Mouse (Mus musculus): Measurements from ENCODE around the gene Fermt2.
A peak's percentile ranks its signal among the peaks of the same experiment; 100 is the strongest.

Gene Fermt2

DNA sequence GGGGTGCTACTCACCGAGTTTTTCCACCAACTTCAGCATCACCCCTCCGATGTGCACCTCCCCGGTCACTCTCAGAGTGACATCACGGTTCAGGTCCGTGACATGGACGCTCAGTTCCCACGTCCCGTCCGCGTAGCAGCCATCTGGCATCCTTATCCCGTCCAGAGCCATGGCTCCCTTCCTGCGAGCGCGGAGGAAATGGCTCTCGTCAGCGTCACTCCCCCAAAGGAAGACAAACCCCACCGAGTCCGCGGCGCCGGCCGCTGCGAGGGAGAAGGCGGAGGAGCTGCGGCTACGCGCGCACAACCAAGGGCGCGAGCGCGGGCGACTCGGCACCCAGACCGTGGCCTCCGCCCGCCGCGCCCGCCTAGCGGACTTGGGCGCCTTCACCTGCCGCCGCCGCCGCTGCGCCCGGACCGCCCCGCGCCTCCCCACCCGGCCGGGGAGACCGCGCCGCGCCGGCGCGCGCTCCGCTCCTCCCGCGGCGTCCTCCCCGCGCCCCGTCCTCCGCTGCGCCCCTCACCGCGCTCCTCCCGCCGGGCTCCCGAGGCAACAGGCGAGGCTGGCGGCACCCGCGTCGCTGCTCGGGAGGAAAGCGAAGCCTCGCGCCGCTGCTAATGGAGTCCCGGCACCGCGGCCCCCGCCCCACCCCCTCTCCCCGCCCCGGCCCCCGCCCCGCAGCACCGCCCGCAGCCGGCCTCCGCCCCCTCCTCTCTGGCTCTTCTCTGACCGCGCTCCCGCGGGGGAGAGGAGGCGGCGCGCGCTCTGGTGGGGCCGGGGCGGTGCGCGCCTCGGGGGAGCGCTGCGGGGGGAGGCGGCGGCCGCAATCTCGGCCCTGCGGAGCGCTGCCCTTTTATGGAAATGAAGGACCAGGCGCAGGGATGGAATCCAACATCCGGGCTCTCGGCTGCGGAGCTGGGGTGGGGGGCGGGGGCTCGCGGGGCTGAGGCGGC is at the start of gene Fermt2:
TSS of gene Fermt2 (minus strand) at position 708 of the 953 bp plus-strand sequence.
- DNase-seq (ENCODE audit: low read depth) = peak; percentile 41

- DNase-seq (ENCODE audit: low read depth) = no peak
Measured at GRCm38 (mm10) chr14:45566066-45566937, 36.4 kb upstream of the Fermt2 start.

GRCm38 (mm10) chr14:45565216-45566065 is 35.5 kb upstream of the Fermt2 start:
- no peak for DNase-seq (ENCODE audit: low read depth)

DNA sequence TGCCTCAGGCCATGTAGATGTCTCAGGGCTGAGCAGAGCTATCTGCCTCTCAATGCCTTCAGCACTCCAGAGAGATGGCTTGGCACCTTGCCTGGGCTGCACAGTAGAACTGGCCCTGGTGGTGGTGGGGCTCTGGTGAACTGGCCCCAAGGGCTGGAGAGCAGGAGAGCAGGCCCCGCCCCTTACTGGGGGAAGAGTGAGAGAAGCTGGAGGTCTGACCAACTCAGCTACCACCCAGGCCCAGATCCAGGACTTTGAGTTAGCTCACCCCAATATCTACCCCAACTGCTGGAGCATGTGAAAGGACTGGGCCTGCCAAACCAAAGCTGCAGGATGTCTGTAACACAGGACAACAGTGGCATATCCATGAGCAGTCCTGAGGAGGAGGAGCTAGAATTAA is 33.7 kb upstream of the Fermt2 start:
- DNase-seq (ENCODE audit: low read depth) = no peak

GRCm38 (mm10) chr14:45561681-45562080 is 31.8 kb upstream of the Fermt2 start:
- peak; percentile 87 for DNase-seq (ENCODE audit: low read depth)

DNA sequence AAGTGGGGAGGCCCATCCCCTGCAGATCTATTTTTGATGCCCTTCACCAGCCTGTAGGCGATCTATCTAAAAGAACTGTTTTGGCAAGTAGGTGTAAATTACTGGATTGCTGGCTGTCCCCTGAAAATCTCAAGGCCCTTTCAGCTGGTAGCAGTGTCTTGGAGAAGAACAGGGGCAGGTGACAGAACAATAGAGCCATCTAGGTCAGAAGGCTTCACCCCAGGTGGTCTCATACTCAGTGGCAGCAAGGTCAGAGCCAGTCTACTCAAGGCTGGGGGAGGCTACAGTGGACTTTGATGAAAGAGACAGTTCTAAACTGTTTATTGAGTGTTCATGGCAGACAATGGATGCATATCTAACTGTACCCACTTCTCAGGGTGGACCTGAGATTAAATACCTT is 29.1 kb upstream of the Fermt2 start:
- no peak for DNase-seq (ENCODE audit: low read depth)

- no peak for DNase-seq (ENCODE audit: low read depth)
Measured at GRCm38 (mm10) chr14:45554336-45554735, 24.4 kb upstream of the Fermt2 start.

DNA sequence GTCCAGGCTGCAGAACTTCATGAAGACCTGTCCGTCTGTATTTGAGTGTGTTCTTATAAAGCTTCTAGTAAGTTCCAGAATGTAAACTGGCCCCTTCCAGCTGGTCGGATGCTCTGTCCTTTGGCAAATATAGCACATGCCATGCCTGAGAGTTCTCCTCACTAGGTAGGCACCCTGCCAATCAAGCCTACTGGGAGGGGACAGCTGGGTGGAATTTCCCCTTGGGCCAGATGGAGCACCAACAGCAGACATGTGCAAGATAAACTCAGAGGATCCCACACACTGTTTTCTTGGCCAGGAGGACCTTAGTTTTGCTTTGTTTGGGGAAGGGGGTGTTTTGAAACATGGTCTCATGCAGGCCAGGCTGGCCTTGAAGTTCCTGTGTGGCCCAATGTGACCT is 23.9 kb upstream of the Fermt2 start:
- DNase-seq (ENCODE audit: low read depth) = no peak

DNA sequence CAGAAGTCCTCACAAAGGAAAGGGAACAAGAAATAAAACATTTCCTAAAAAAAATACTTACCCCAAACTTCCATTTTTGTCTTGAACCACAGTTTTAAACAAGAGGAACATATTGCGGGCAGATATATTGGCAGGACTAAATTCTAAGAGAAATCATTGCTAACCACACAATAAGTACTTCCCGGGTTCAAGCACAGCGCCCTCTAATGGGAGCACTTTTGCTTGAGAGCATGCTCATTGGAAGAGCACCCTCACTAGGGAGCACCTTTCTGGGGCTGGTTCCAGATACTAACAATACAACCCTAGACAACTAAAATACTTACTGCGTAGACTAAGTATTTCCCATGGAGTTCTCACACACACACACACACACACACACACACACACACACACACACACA is 22.5 kb upstream of the Fermt2 start:
- no peak for DNase-seq (ENCODE audit: low read depth)

DNA sequence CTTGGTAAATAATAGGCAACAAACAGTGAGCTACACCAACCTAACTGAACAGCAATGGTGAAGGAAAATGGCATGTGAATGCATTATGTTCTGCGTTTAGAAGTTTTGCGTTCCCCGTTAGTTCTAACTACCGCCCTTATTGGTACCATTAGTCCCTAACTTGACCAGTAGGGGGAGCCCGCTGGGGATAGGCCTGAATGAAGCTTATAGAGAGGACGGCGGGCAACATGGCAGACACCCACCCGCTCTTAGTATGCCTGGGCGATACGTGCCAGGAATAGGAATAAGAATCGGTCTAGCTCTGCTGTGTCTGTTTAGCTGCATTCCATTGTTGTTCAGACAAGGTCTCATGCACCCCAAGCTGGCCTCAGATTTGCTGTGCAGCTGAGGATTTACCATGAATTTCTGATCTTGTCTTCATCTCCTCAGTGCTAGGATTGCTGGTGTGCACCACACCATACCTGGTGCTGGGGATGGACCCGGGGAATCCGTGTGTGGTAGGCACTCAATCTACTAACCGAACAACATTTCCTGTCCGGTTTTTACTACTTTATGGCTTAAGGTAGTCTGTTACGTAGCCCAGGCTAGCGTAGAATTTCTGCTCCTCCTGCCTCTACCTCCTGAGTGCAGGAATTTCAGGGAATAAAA is 21.3 kb upstream of the Fermt2 start:
- DNase-seq (ENCODE audit: low read depth) = no peak

GRCm38 (mm10) chr14:45550010-45550647 is 20.2 kb upstream of the Fermt2 start:
- no peak for DNase-seq (ENCODE audit: low read depth)

- no peak for DNase-seq (ENCODE audit: low read depth)
Measured at GRCm38 (mm10) chr14:45548118-45548517, 18.2 kb upstream of the Fermt2 start.

DNA sequence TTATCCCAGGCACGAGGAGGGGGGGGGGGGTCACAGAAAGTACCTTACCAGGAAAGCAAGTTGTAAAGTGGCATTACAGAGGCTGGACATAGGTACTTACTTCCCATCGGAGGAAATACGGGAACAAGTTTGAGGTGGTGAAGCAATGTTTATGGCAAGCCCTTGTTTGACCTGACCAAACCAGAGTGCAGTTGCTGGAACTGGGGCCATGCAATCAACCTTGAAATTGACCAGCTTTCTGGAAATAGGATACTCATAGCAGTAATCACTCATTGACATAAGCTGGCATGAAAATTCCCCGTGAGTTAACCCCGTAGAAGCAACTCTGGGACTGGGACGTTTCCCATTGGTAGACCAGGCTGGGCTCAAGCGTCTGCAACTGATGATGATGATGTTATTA is 15.0 kb upstream of the Fermt2 start:
- no peak for DNase-seq (ENCODE audit: low read depth)

- no peak for DNase-seq (ENCODE audit: low read depth)
Measured at GRCm38 (mm10) chr14:45544026-45544425, 14.1 kb upstream of the Fermt2 start.

DNA sequence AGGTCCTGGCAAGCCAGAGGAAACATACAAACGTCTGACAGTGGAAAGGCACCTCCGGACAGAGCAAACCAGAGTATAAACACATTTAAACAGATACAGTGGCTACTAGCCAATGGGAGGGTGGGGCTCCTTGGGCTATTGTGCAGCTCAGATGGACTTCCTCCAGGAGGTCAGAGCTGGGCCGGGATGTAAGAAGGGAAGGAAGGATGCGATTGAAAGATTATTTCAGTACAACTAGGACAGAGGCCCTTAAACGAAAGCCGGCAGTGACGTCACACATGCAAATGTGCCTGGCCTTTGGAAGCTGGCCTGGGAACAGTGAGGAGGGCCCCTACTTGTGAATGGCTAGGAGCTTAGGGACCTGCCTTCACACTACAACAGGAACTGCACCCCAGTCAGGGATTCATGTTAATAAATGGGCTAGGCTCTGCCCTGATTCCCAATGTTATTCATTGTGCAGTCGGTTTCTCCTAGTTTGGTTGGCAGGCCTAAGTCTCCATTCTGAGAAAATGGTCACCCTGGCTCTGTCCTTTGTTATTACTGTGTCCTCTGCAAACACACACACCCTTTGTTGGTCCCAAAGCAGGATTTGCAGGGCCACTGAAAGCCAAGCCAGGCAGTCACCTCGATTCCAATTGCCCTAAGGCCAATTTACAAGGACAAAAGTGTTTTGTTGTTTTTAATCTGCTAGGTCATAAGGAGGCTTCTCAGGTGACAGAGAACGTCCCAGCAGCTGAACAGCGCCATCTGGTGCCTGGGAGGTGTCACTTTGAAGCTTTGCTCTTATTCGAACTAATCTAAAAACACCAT is 9.9 kb upstream of the Fermt2 start:
- no peak for DNase-seq (ENCODE audit: low read depth)

GRCm38 (mm10) chr14:45530364-45531345 is 737 bp upstream of the Fermt2 start:
- no peak for DNase-seq (ENCODE audit: low read depth)

DNA sequence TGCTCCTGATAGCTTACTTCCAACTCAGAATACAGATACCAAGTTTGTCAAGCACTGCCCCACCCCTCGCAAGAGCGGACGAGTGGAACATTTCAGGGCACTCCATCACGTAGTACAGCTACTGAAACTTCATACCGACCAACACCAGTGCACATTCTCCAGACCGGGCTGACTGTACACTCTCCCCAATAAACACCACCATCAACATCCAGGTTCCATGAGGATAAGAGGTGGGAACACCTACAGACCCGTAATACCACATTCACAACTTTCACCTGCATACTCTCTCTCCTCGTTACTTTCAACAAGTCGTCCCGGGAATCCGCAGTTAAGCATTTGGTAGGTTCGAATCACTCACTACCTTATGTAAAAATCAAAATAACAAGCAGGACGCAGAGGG is 1.1 kb downstream of the Fermt2 start:
- no peak for DNase-seq (ENCODE audit: low read depth)

- no peak for DNase-seq (ENCODE audit: low read depth)
Measured at GRCm38 (mm10) chr14:45515771-45516170, 14.1 kb downstream of the Fermt2 start.

GRCm38 (mm10) chr14:45510787-45511186 is 19.1 kb downstream of the Fermt2 start:
- DNase-seq (ENCODE audit: low read depth) = no peak

Data from fibroblast of lung, adult 2 months (primary cell).